Mouse (Mus musculus) v-Abl transformed pro-B cells (cell line): Measurements from ENCODE around the gene Smbd1.

Source experiments
- in situ Hi-C, 2 experiments: fragments of 400-800 bp; cut with MboI; formaldehyde crosslinking; loops; one replicate each; pipeline ENCODE4 v1.15.1; 2025; ENCODE audit not compliant: unreplicated experiment in 2 of 2

The Smbd1 gene

GRCm38 (mm10) chr16:32814539-32814938 lies 4.3 kb upstream of the Smbd1 start:
- in situ Hi-C loops, result loop anchor here (5.0 to 25.0 kb wide), 3 partner anchors 208 to 1298 kb away; no protein-coding TSS in a partner anchor

- in situ Hi-C loops, result loop anchor here (5.0 to 25.0 kb wide), 3 partner anchors 209 to 1299 kb away; no protein-coding TSS in a partner anchor
Measured at GRCm38 (mm10) chr16:32813771-32814170, 3.5 kb upstream of the Smbd1 start.

- in situ Hi-C loops, result loop anchor here (5.0 to 25.0 kb wide), 3 partner anchors 209 to 1299 kb away; no protein-coding TSS in a partner anchor
Measured at GRCm38 (mm10) chr16:32813362-32813761, 3.1 kb upstream of the Smbd1 start.

- in situ Hi-C loops, result loop anchor here (5.0 to 25.0 kb wide), 3 partner anchors 209 to 1299 kb away; no protein-coding TSS in a partner anchor
Measured at GRCm38 (mm10) chr16:32812888-32813361, 2.6 kb upstream of the Smbd1 start.

- in situ Hi-C loops, result loop anchor here (25.0 kb wide), 1 partner anchor 1305 kb away; no protein-coding TSS in a partner anchor
Measured at GRCm38 (mm10) chr16:32807408-32808185, 2.7 kb downstream of the Smbd1 start.

GRCm38 (mm10) chr16:32805151-32805550 lies 5.1 kb downstream of the Smbd1 start:
- in situ Hi-C loops, result loop anchor here (25.0 kb wide), 1 partner anchor 1307 kb away; no protein-coding TSS in a partner anchor

GRCm38 (mm10) chr16:32803901-32804300 lies 6.4 kb downstream of the Smbd1 start:
- in situ Hi-C loops, result loop anchor here (25.0 kb wide), 1 partner anchor 1308 kb away; no protein-coding TSS in a partner anchor

GRCm38 (mm10) chr16:32803252-32803853 lies 6.9 kb downstream of the Smbd1 start:
- in situ Hi-C loops, result loop anchor here (25.0 kb wide), 1 partner anchor 1309 kb away; no protein-coding TSS in a partner anchor

- in situ Hi-C loops, result no loop called here
Measured at GRCm38 (mm10) chr16:32797426-32797689, 12.9 kb downstream of the Smbd1 start, which contains the start of gene Muc20. Gene Muc20 (minus strand): TSS chr16:32797435.

GRCm38 (mm10) chr16:32796676-32797425 lies 13.4 kb downstream of the Smbd1 start:
- in situ Hi-C loops, result no loop called here

GRCm38 (mm10) chr16:32795177-32795576 lies 15.1 kb downstream of the Smbd1 start:
- in situ Hi-C loops, result no loop called here

- in situ Hi-C loops, result no loop called here
Measured at GRCm38 (mm10) chr16:32790056-32790455, 20.2 kb downstream of the Smbd1 start.

- in situ Hi-C loops, result no loop called here
Measured at GRCm38 (mm10) chr16:32784840-32785239, 25.4 kb downstream of the Smbd1 start.

- in situ Hi-C loops, result no loop called here
Measured at GRCm38 (mm10) chr16:32783324-32784062, 26.8 kb downstream of the Smbd1 start.

GRCm38 (mm10) chr16:32778956-32779355 lies 31.3 kb downstream of the Smbd1 start:
- in situ Hi-C loops, result no loop called here

- in situ Hi-C loops, result no loop called here
Measured at GRCm38 (mm10) chr16:32776676-32777075, 33.6 kb downstream of the Smbd1 start.

GRCm38 (mm10) chr16:32766904-32767303 lies 43.4 kb downstream of the Smbd1 start:
- in situ Hi-C loops, result no loop called here

- in situ Hi-C loops, result no loop called here
Measured at GRCm38 (mm10) chr16:32764961-32765360, 45.3 kb downstream of the Smbd1 start.

GRCm38 (mm10) chr16:32764550-32764949 lies 45.7 kb downstream of the Smbd1 start:
- in situ Hi-C loops, result no loop called here
